Mouse (Mus musculus): ENCODE measurements around the gene Rfpl4b.
"Not testable (repeated sequence)": the region's sequence is repeated elsewhere in the genome, so short reads cannot be mapped to it uniquely, and the experiment has no call there.

The Rfpl4b gene

GRCm38 (mm10) chr10:38821679-38822078 lies at the start of gene Rfpl4b:
TSS of gene Rfpl4b (minus strand) at chr10:38821779.
- DNase-seq (ENCODE audit: low read depth, low spot score): no peak

GRCm38 (mm10) chr10:38855186-38855585 lies 33.6 kb upstream of the Rfpl4b start:
- DNase-seq (ENCODE audit: low read depth, low spot score): no peak

GRCm38 (mm10) chr10:38850006-38850405 lies 28.4 kb upstream of the Rfpl4b start:
- DNase-seq (ENCODE audit: low read depth, low spot score): not testable (repeated sequence)

GRCm38 (mm10) chr10:38848884-38849499 lies 27.4 kb upstream of the Rfpl4b start:
- DNase-seq (ENCODE audit: low read depth, low spot score): peak; percentile 63

- DNase-seq (ENCODE audit: low read depth, low spot score): no peak
Measured at GRCm38 (mm10) chr10:38848231-38848630, 26.7 kb upstream of the Rfpl4b start.

- DNase-seq (ENCODE audit: low read depth, low spot score): no peak
Measured at GRCm38 (mm10) chr10:38823741-38824140, 2.2 kb upstream of the Rfpl4b start.

- DNase-seq (ENCODE audit: low read depth, low spot score): no peak
Measured at GRCm38 (mm10) chr10:38806056-38806455, 15.5 kb downstream of the Rfpl4b start.

GRCm38 (mm10) chr10:38804047-38804446 lies 17.5 kb downstream of the Rfpl4b start:
- no peak for DNase-seq (ENCODE audit: low read depth, low spot score)

GRCm38 (mm10) chr10:38803304-38803703 lies 18.3 kb downstream of the Rfpl4b start:
- no peak for DNase-seq (ENCODE audit: low read depth, low spot score)

- no peak for DNase-seq (ENCODE audit: low read depth, low spot score)
Measured at GRCm38 (mm10) chr10:38788612-38789011, 33.0 kb downstream of the Rfpl4b start.

All from CD4-positive, CD25-positive, alpha-beta regulatory T cell, adult 2 months (primary cell).